ENCODE assay signal across 13 mouse cellular contexts in genomic region chr15:38398852-38399251, GRCm38 (mm10).
A peak's percentile ranks its signal among the peaks of the same experiment; 100 is the strongest.
DNase-seq lines count a peak whose midpoint lies in the region; ATAC-seq lines count a peak whose summit lies in the region.
"Had no signal": no experiment of that assay in that cellular context is flagged by ENCODE, and none has a peak within 500 bp of the region (broad histone marks: within the 10 kb centered on the region; RNA-seq: fewer than 3 reads in every experiment).

No protein-coding gene starts in this region.

- H3K27ac ChIP-seq in limb, embryonic 15.5 days: no peak overlapping the region
- no peak overlapping the region for H3K27ac ChIP-seq in limb, embryonic 10.5 days
- H3K27ac ChIP-seq: heart, embryonic 13.5 days; lung, embryonic 15.5 days; midbrain, embryonic 12.5 days had no signal

- no peaks in the 10 kb centered on the region for H3K4me1 ChIP-seq in limb, embryonic 15.5 days
- H3K4me1 ChIP-seq in limb, embryonic 10.5 days: no peaks in the 10 kb centered on the region

- no peaks in the 10 kb centered on the region for H3K9me3 ChIP-seq in limb, embryonic 15.5 days
- H3K9me3 ChIP-seq in limb, embryonic 10.5 days (replicated peaks): no peaks in the 10 kb centered on the region
- H3K9me3 ChIP-seq: heart, embryonic 13.5 days; lung, embryonic 15.5 days; midbrain, embryonic 12.5 days had no signal

- no peaks in the 10 kb centered on the region for H3K27me3 ChIP-seq in limb, embryonic 15.5 days
- H3K27me3 ChIP-seq in limb, embryonic 10.5 days (ENCODE audit: low read depth, poor library complexity, severe bottlenecking): no peaks in the 10 kb centered on the region
- H3K27me3 ChIP-seq: heart, embryonic 13.5 days; lung, embryonic 15.5 days; midbrain, embryonic 12.5 days had no signal

- H3K9ac ChIP-seq in limb, embryonic 15.5 days: no peak overlapping the region
- H3K9ac ChIP-seq: heart, embryonic 13.5 days; lung, embryonic 15.5 days; midbrain, embryonic 12.5 days had no signal

- H3K4me3 ChIP-seq in limb, embryonic 15.5 days: no peak overlapping the region
- no peak overlapping the region for H3K4me3 ChIP-seq in limb, embryonic 10.5 days
- H3K4me3 ChIP-seq: heart, embryonic 13.5 days; lung, embryonic 15.5 days; midbrain, embryonic 12.5 days had no signal

- H3K4me2 ChIP-seq in limb, embryonic 15.5 days: no peak overlapping the region
- H3K4me2 ChIP-seq: heart, embryonic 13.5 days; lung, embryonic 15.5 days; midbrain, embryonic 12.5 days had no signal

- no peaks in the 10 kb centered on the region for H3K36me3 ChIP-seq in limb, embryonic 15.5 days
- no peaks in the 10 kb centered on the region for H3K36me3 ChIP-seq in limb, embryonic 10.5 days
- H3K36me3 ChIP-seq: heart, embryonic 13.5 days; lung, embryonic 15.5 days; midbrain, embryonic 12.5 days had no signal

- DNase-seq in limb, embryonic 10.5 days (ENCODE audit: low spot score): no peak
- peak; percentile 59 to 70 for DNase-seq in kidney, postnatal 36 days
- DNase-seq in lung, postnatal 25 days (ENCODE audit: low spot score): peak; percentile 75
- DNase-seq in B cell, adult 2 months: no peak
- no peak for DNase-seq in layer of hippocampus, adult 8-10 months (ENCODE audit: low spot score in 2 of 2)
- DNase-seq: cerebellum, adult 11-12 months; right cerebral cortex, postnatal 25 days; thymus, postnatal 14 days had no signal

- 69% methylated on average over 4 of the region's 4 CpGs for WGBS in limb, embryonic 15.5 days
- 82% methylated on average over 4 of the region's 4 CpGs for WGBS in limb, embryonic 10.5 days

- ATAC-seq in limb, embryonic 15.5 days (ENCODE audit: insufficient number of reproducible peaks, low FRiP score, low TSS enrichment, low read depth): 0 out of 2 replicates have a peak, but pooled peaks have one; percentile 19
- no peak for ATAC-seq in monocyte, adult 5-6 weeks (replicated peaks; ENCODE audit: insufficient number of reproducible peaks, low FRiP score, low TSS enrichment, poor library complexity, severe bottlenecking)

Comparison
In these comparisons a context has a peak if more than half of its experiments do, and no peak if none do; other contexts are left out.
1. DNase-seq: peak in kidney, postnatal 36 days (2 of 2) and lung, postnatal 25 days (single experiment); none in limb, embryonic 10.5 days (single experiment), B cell, adult 2 months (0 of 2) and layer of hippocampus, adult 8-10 months (0 of 2).